Mouse (Mus musculus) embryo, embryonic 11 days (tissue): ENCODE measurements at regions not wholly inside any gene's neighbourhood (a gene's known extent, or its start where the extent isn't known, plus 50 kb on each side); places are given as distances from the start of the nearest gene placed in this dataset.

Experiments used
- DNase-seq: peaks from one replicate; pipeline ENCODE4 v3.0.0-alpha.2; 2015

- no peak for DNase-seq
Observed at GRCm38 (mm10) chrX:109686502-109687130, 490.1 kb downstream of the Gm6377 start.

DNA sequence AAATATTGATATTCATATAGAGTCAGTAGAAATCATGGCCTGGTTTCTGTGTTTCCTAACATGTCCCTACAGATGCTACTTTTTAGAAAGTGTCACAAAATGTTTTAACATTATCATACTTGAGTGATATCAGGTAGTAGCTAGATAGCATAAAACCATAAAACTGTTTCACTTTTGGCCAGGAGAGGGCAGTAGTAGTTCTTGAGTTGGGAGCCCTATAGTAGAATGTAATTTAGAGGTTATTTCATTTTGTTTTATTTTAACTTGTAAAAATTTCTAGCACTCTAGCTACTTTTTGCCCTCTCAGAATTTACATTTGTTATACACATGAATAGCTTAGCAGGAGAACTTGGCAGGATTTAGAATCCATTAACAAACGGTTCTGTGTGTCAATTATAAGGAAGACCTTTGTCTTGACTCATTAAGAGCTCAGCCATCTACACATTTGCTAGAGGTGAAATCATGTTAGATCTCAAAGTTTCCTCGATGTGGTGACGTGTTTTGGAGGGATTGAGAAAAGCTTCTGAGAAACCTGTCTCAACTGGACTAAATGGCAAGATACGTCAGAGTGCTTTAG, 538.5 kb downstream of the Gm6377 start:
- peak; percentile 31 for DNase-seq

DNA sequence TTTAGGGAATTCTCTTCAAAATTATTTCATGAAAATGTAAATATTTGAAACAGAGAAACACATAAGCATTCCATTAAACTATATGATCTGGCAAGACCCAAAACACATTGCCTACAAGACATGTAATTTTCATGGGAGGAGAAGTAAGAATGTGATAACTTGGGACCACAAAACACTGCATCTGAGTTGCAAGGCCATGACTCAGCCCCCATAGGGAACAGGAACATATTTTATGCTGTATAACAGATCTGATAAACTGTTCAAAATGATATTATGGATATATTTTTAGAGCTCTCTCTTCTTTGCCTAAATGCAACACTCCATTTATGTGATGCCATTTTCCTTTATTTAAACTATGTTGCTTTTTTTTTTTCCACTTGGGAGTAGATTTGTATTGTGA, 539.4 kb downstream of the Gm6377 start:
- no peak for DNase-seq
